Mouse (Mus musculus) small intestine, adult 2 months (tissue): ENCODE data around the gene Mgarp.

ENCODE experiments used
- CTCF ChIP-seq: fragments of 200-500 bp; IDR thresholded peaks from 2 replicates; pipeline ENCODE4 v1.5.1; 2012; ENCODE audit warnings: low read depth, mild to moderate bottlenecking, control low read depth, inconsistent platforms, low read length, moderate library complexity, mixed read lengths; ENCODE audit not compliant: insufficient replicate concordance, insufficient read length; ENCODE audit errors: extremely low read depth
- POLR2A ChIP-seq: fragments of 200-500 bp; IDR thresholded peaks from 2 replicates; pipeline ENCODE4 v1.6.1; 2012; ENCODE audit warnings: low read depth, mild to moderate bottlenecking, control low read depth, inconsistent platforms, low read length, moderate library complexity

GRCm38 (mm10) chr3:51416364-51417134 is 20.0 kb upstream of the Mgarp start:
- TF ChIP-seq CTCF, result no peak
- TF ChIP-seq POLR2A, result no peak
